Mouse (Mus musculus): ENCODE results near the gene Uqcc3. TPM values are rescaled to one million over a fixed set of nuclear protein-coding genes. Genes with fewer than 3 reads are reported as not detected.
A peak's percentile ranks its signal among the peaks of the same experiment; 100 is the strongest.

The Uqcc3 gene
- total and polyA plus RNA-seq, 2 experiments from 2014 or later = 26.5 to 65.0 TPM

GRCm38 (mm10) chr19:8926766-8927165, 46.0 kb upstream of the Uqcc3 start:
- TF ChIP-seq CTCF (IDR thresholded peaks at IDR 0.05) = no peak
- no peak overlapping the region for H3K4me3 ChIP-seq (ENCODE audit: low read depth, low read length)
- no peaks in the 10 kb centered on the region for H3K27me3 ChIP-seq (ENCODE audit: insufficient read depth, low read length)
- DNase-seq (ENCODE audit: low spot score) (no peak), ATAC-seq (ENCODE audit: low FRiP score) (no peak)
- no peak overlapping the region for H3K27ac ChIP-seq (ENCODE audit: low read depth, low read length)
- H3K4me2 ChIP-seq (ENCODE audit: low read depth, low read length, poor library complexity, severe bottlenecking) = no peak overlapping the region
- WGBS = 96% methylated on average over 2 of the region's 2 CpGs
- no peaks in the 10 kb centered on the region for H3K4me1 ChIP-seq (ENCODE audit: insufficient read depth, low read length)
- H3K9me3 ChIP-seq (ENCODE audit: low read length) = no peaks in the 10 kb centered on the region
- no peak overlapping the region for H3K9ac ChIP-seq (replicated peaks; ENCODE audit: low read length, poor library complexity, severe bottlenecking)
- peaks cover 21% of the 10 kb centered on the region for H3K36me3 ChIP-seq (ENCODE audit: insufficient read depth, low read length)

GRCm38 (mm10) chr19:8921741-8922140, 41.0 kb upstream of the Uqcc3 start:
- H3K4me1 ChIP-seq (ENCODE audit: insufficient read depth, low read length) = peaks cover 5% of the 10 kb centered on the region; the same call in 1 of the 2 replicates
- no peak overlapping the region for H3K9ac ChIP-seq (replicated peaks; ENCODE audit: low read length, poor library complexity, severe bottlenecking)
- ATAC-seq (ENCODE audit: low FRiP score) (no peak), DNase-seq (ENCODE audit: low spot score) (no peak)
- H3K4me3 ChIP-seq (ENCODE audit: low read depth, low read length) = no peak overlapping the region
- H3K27me3 ChIP-seq (ENCODE audit: insufficient read depth, low read length) = no peaks in the 10 kb centered on the region
- no peaks in the 10 kb centered on the region for H3K9me3 ChIP-seq (ENCODE audit: low read length)
- H3K4me2 ChIP-seq (ENCODE audit: low read depth, low read length, poor library complexity, severe bottlenecking) = peak overlapping the region; percentile 86; the same call in 1 of the 2 replicates
- no peak for TF ChIP-seq CTCF (IDR thresholded peaks at IDR 0.05)
- 83% methylated on average over 9 of the region's 9 CpGs for WGBS
- H3K36me3 ChIP-seq (ENCODE audit: insufficient read depth, low read length) = peaks cover 14% of the 10 kb centered on the region
- H3K27ac ChIP-seq (ENCODE audit: low read depth, low read length) = no peak overlapping the region

GRCm38 (mm10) chr19:8920836-8921291, 40.1 kb upstream of the Uqcc3 start:
- ATAC-seq (ENCODE audit: low FRiP score) = peak; percentile 53
- no peak for TF ChIP-seq CTCF (IDR thresholded peaks at IDR 0.05)
- peak; percentile 56 for DNase-seq (ENCODE audit: low spot score)

DNA sequence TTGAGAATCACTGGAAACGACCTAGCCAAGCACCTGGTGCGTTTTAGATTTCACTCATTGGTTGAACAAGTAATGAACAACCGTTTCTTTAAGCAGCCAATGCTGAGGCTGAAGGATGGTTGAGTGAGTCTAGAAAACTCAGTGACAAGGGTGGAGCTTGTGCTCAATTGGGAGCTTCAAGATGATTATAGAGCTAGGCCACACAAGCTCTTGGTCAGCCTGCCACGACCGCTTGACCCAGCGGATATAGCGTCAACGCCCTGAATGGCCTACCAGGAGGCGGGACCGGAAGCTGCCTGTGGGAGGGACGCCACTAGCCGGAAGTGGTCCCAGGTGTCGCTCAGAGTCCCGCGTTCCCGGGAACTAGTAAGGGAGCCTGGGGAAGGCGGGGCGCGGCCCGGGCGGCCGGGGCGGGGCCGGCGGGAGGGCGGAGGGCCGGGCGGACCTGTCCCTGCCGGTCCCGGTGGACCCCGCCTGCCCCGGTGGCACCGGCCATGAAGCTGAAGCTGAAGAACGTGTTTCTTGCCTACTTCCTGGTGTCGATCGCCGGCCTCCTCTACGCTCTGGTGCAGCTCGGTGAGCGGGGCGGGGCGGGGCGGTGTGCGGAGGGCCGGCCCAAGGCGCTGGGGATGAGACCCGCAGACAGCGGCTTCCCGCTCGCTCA, 39.5 kb upstream of the Uqcc3 start, which contains the start of gene B3gat3:
TSS of gene B3gat3 (plus strand) at position 302 of the 664 bp plus-strand sequence.
- Histone ChIP-seq H3K27ac (ENCODE audit: low read depth, low read length) (peak within 1 kb of the TSS; percentile 78), H3K27me3 (ENCODE audit: insufficient read depth, low read length) (no peaks in the 10 kb centered on the region), H3K4me3 (ENCODE audit: low read depth, low read length) (peak within 1 kb of the TSS; percentile 85), H3K4me1 (ENCODE audit: insufficient read depth, low read length) (peaks cover 5% of the 10 kb centered on the region; the same call in 1 of the 2 replicates), H3K9me3 (ENCODE audit: low read length) (no peaks in the 10 kb centered on the region), H3K9ac (replicated peaks; ENCODE audit: low read length, poor library complexity, severe bottlenecking) (peak within 1 kb of the TSS; percentile 84), H3K36me3 (ENCODE audit: insufficient read depth, low read length) (peaks cover 13% of the 10 kb centered on the region), H3K4me2 (ENCODE audit: low read depth, low read length, poor library complexity, severe bottlenecking) (peak within 1 kb of the TSS; percentile 86)
- peak; percentile 96 for DNase-seq (ENCODE audit: low spot score)
- ATAC-seq (ENCODE audit: low FRiP score) = peak; percentile 96
- WGBS = 3% methylated on average over 36 of the region's 50 CpGs
- TF ChIP-seq CTCF (IDR thresholded peaks at IDR 0.05) = no peak

More at GRCm38 (mm10) chr19:8920836-8921291, 40.1 kb upstream of the Uqcc3 start:
- Histone ChIP-seq H3K4me1 (ENCODE audit: insufficient read depth, low read length) (peaks cover 5% of the 10 kb centered on the region; the same call in 1 of the 2 replicates), H3K4me2 (ENCODE audit: low read depth, low read length, poor library complexity, severe bottlenecking) (peak overlapping the region; percentile 86), H3K27me3 (ENCODE audit: insufficient read depth, low read length) (no peaks in the 10 kb centered on the region), H3K27ac (ENCODE audit: low read depth, low read length) (peak overlapping the region; percentile 78), H3K9ac (replicated peaks; ENCODE audit: low read length, poor library complexity, severe bottlenecking) (peak overlapping the region; percentile 84), H3K4me3 (ENCODE audit: low read depth, low read length) (peak overlapping the region; percentile 85), H3K36me3 (ENCODE audit: insufficient read depth, low read length) (peaks cover 12% of the 10 kb centered on the region), H3K9me3 (ENCODE audit: low read length) (no peaks in the 10 kb centered on the region)
- under 1% methylated on average over 6 of the region's 6 CpGs for WGBS

GRCm38 (mm10) chr19:8919684-8920072, 39.0 kb upstream of the Uqcc3 start:
- peak overlapping the region; percentile 86 for H3K4me2 ChIP-seq (ENCODE audit: low read depth, low read length, poor library complexity, severe bottlenecking)
- DNase-seq (ENCODE audit: low spot score) (no peak), ATAC-seq (ENCODE audit: low FRiP score) (no peak)
- H3K9ac ChIP-seq (replicated peaks; ENCODE audit: low read length, poor library complexity, severe bottlenecking) = no peak overlapping the region
- H3K36me3 ChIP-seq (ENCODE audit: insufficient read depth, low read length) = peaks cover 17% of the 10 kb centered on the region
- H3K27ac ChIP-seq (ENCODE audit: low read depth, low read length) = peak overlapping the region; percentile 78
- H3K4me1 ChIP-seq (ENCODE audit: insufficient read depth, low read length) = peaks cover 5% of the 10 kb centered on the region; the same call in 1 of the 2 replicates
- H3K9me3 ChIP-seq (ENCODE audit: low read length) = no peaks in the 10 kb centered on the region
- H3K4me3 ChIP-seq (ENCODE audit: low read depth, low read length) = peak overlapping the region; percentile 85
- no peaks in the 10 kb centered on the region for H3K27me3 ChIP-seq (ENCODE audit: insufficient read depth, low read length)
- TF ChIP-seq CTCF (IDR thresholded peaks at IDR 0.05) = no peak
- WGBS = 62% methylated on average over 6 of the region's 6 CpGs

DNA sequence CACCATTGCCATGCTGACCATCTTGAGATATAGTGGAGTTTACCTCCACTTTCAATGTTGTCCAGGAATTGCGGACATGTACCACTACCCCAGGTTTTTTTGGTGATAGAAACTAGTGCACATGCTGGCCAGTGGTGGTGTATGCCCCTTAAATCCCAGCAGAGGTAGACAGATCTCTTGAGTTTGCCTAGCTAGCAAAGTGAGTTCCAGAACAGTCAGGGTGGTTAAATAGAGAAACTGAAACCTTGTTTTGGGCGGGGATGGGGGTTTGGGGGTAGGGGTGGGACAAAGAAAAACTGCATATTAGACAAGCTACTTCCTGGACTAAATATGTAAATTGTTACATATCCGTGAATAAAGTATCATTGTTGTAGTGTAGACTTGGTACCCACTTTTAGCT, 38.3 kb upstream of the Uqcc3 start:
- TF ChIP-seq CTCF (IDR thresholded peaks at IDR 0.05) = no peak

More for the DNA sequence above, 38.3 kb upstream of the Uqcc3 start:
- Histone ChIP-seq H3K4me2 (ENCODE audit: low read depth, low read length, poor library complexity, severe bottlenecking) (no peak overlapping the region), H3K9ac (replicated peaks; ENCODE audit: low read length, poor library complexity, severe bottlenecking) (no peak overlapping the region), H3K4me1 (ENCODE audit: insufficient read depth, low read length) (peaks cover 5% of the 10 kb centered on the region; the same call in 1 of the 2 replicates), H3K4me3 (ENCODE audit: low read depth, low read length) (no peak overlapping the region), H3K27me3 (ENCODE audit: insufficient read depth, low read length) (no peaks in the 10 kb centered on the region), H3K9me3 (ENCODE audit: low read length) (no peaks in the 10 kb centered on the region), H3K36me3 (ENCODE audit: insufficient read depth, low read length) (peaks cover 23% of the 10 kb centered on the region), H3K27ac (ENCODE audit: low read depth, low read length) (no peak overlapping the region)
- 93% methylated on average over 3 of the region's 3 CpGs for WGBS
- ATAC-seq (ENCODE audit: low FRiP score) (no peak), DNase-seq (ENCODE audit: low spot score) (no peak)

Data from midbrain, postnatal 0 days (tissue).